Mouse (Mus musculus): ENCODE results near the gene Arsg. TPM values are rescaled to one million over a fixed set of nuclear protein-coding genes. Genes with fewer than 3 reads are reported as not detected.
"Not testable (repeated sequence)": the region's sequence is repeated elsewhere in the genome, so short reads cannot be mapped to it uniquely, and the experiment has no call there.

Gene Arsg
- polyA plus RNA-seq, 1 experiment: 5.1 TPM

DNA sequence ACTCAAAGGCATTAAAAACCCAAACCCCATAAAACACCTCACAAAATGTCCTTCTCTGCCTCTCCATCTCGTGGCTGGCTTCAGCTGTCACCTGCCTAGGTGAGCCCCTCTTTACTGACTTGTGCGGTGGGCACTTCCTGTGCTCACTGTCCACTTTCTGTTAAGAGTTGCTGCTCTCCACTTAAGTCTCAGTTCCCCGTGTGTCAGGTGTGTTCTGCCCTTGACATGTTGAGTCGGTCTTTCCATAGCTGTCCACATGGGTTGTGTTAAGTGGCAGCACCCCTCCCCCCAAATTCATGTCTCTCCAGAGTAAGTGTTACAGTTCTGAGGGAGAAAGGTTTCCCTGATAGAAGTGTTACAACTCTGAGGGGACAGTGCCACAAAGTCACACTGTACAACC is 18.7 kb downstream of the Arsg start:
- WGBS: 82% methylated on average over 4 of the region's 4 CpGs
- TF ChIP-seq POLR2A (IDR thresholded peaks at IDR 0.05; ENCODE audit: low read depth, low read length): no peak
- no peak for TF ChIP-seq CTCF (IDR thresholded peaks at IDR 0.05; ENCODE audit: extremely low read depth, insufficient read depth, insufficient read length, insufficient replicate concordance)
- Histone ChIP-seq H3K4me3 (ENCODE audit: extremely low read depth, insufficient read depth, insufficient read length) (no peak overlapping the region), H3K27ac (ENCODE audit: insufficient read depth, low read length) (no peak overlapping the region), H3K36me3 (ENCODE audit: control insufficient read depth, insufficient read depth, low read length) (no peaks in the 10 kb centered on the region), H3K27me3 (ENCODE audit: control insufficient read depth, insufficient read depth, low read length) (no peaks in the 10 kb centered on the region), H3K4me1 (ENCODE audit: control insufficient read depth, insufficient read depth, insufficient read length) (peaks cover 21% of the 10 kb centered on the region)
- DNase-seq (ENCODE audit: low read depth in 1 of 2, low spot score in 2 of 2): no peak

DNA sequence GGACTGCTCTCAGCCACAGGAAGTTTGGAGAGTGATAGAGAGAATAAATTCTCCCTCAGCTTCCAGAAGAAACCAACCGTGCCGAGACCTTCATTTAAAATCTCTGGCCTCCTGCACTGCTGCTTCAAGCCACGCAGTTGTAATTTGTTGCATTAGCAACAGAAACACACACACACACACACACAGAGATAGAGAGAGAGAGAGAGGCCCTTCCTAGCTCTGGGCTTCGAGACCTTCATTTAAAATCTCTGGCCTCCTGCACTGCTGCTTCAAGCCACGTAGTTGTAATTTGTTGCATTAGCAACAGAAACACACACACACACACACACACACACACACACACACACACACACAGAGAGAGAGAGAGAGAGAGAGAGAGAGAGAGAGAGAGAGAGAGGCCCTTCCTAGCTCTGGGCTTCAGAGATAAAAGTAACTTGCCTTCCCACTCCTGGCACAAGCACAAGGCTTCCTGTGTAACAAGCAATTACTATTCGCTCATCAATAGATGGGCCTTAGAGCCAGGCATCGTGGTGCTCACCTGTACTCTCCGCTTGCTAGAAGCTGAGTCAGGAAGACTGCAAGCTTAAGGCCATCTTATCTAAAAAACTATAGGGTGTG is 19.8 kb downstream of the Arsg start:
- H3K4me3 ChIP-seq (ENCODE audit: extremely low read depth, insufficient read depth, insufficient read length); H3K27me3 ChIP-seq (ENCODE audit: control insufficient read depth, insufficient read depth, low read length); H3K36me3 ChIP-seq (ENCODE audit: control insufficient read depth, insufficient read depth, low read length); DNase-seq (ENCODE audit: low read depth in 1 of 2, low spot score in 2 of 2); H3K27ac ChIP-seq (ENCODE audit: insufficient read depth, low read length): not testable (repeated sequence)
- H3K4me1 ChIP-seq (ENCODE audit: control insufficient read depth, insufficient read depth, insufficient read length): peaks cover 30% of the 10 kb centered on the region
- WGBS: 80% methylated on average over 8 of the region's 8 CpGs

DNA sequence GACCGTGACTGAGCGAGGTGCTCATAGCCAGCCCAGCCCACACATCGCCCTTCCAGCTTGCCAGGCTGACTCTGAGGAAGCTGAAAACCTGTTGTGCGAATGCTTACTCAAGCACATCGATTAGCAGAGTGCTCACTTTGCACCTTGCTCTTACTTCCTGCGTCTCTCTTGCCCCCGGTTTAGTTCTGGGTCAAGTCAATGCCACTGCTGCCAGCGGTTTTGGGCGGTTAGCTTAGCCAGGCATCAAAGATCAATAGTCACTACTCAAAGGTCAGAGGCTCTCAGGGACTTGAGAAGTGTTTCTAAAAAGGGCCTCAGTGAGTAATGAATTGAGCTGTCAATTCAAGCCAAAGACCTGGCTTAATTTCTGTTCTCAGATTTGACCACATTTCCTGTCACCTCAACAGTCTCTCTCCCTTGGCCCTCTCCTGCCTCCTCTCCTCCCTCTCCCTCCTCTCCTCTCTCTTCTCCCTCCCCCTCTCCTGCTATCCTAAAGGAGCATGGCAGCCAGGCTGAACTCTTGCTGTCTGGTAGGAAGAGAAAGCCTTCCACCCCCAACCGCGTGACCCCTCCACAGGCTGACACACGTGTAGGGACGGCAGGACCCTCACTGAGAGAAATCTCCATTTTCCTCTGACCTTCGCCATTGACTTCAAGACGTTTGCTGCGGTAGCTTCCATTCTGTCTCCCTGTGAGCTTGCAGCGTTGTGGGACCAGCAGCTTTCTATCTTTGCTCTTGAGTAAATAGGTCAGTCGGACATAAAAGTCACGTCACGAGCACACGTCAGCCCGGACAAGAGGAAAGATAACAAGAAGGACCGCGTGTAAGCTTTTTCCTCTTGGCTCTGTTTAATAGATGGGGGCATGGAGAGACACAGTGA is 22.0 kb downstream of the Arsg start:
- H3K27me3 ChIP-seq (ENCODE audit: control insufficient read depth, insufficient read depth, low read length): no peaks in the 10 kb centered on the region
- TF ChIP-seq POLR2A (IDR thresholded peaks at IDR 0.05; ENCODE audit: low read depth, low read length) (no peak), CTCF (IDR thresholded peaks at IDR 0.05; ENCODE audit: extremely low read depth, insufficient read depth, insufficient read length, insufficient replicate concordance) (no peak)
- DNase-seq (ENCODE audit: low read depth in 1 of 2, low spot score in 2 of 2): peak; percentile 52 to 59
- no peaks in the 10 kb centered on the region for H3K36me3 ChIP-seq (ENCODE audit: control insufficient read depth, insufficient read depth, low read length)
- H3K4me1 ChIP-seq (ENCODE audit: control insufficient read depth, insufficient read depth, insufficient read length): peaks cover 37% of the 10 kb centered on the region
- H3K27ac ChIP-seq (ENCODE audit: insufficient read depth, low read length): peak overlapping the region; percentile 93
- H3K4me3 ChIP-seq (ENCODE audit: extremely low read depth, insufficient read depth, insufficient read length): no peak overlapping the region
- 33% methylated on average over 24 of the region's 24 CpGs for whole genome bisulfite sequencing

DNA sequence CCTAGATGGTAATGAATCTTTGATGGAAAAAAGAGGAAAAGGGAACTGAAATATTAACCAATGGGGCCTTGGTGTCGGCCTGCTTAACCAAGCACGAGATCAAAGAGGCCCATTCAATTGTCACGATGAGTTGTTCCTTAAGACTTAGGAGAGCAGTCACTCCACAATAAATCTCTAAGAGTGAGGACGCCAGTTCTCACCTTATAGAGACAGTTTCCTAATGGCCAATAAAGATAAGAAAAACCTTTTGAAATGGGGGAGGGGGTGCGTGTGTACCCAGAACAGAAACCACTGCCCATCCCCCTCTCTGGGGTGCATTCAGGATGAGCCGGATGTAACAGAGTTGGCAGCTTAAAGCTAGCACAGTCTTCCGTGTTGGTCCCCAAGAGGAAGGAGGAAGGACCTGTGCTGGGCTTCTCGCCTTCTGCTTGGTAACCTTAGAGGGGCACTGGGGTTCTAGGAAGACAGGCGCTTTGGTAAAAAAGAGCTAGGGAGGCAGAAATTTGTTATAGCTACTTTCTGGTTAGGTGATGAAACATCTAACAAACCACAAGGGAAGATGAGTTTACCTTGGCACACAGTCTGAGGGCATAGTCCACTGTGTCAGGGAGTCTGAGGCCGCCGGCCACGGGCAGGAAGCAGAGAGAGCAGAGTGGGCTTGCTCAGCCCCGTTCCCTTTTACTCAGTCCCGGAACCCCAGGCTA is 22.7 kb downstream of the Arsg start:
- Histone ChIP-seq H3K27me3 (ENCODE audit: control insufficient read depth, insufficient read depth, low read length) (no peaks in the 10 kb centered on the region), H3K4me3 (ENCODE audit: extremely low read depth, insufficient read depth, insufficient read length) (peak overlapping the region; percentile 17; the same call in 1 of the 2 replicates), H3K36me3 (ENCODE audit: control insufficient read depth, insufficient read depth, low read length) (no peaks in the 10 kb centered on the region), H3K27ac (ENCODE audit: insufficient read depth, low read length) (peak overlapping the region; percentile 93), H3K4me1 (ENCODE audit: control insufficient read depth, insufficient read depth, insufficient read length) (peaks cover 37% of the 10 kb centered on the region)
- peak; percentile 46 to 54 for DNase-seq (ENCODE audit: low read depth in 1 of 2, low spot score in 2 of 2)
- TF ChIP-seq CTCF (IDR thresholded peaks at IDR 0.05; ENCODE audit: extremely low read depth, insufficient read depth, insufficient read length, insufficient replicate concordance) (no peak), POLR2A (IDR thresholded peaks at IDR 0.05; ENCODE audit: low read depth, low read length) (no peak)
- 5% methylated on average over 14 of the region's 14 CpGs for WGBS

DNA sequence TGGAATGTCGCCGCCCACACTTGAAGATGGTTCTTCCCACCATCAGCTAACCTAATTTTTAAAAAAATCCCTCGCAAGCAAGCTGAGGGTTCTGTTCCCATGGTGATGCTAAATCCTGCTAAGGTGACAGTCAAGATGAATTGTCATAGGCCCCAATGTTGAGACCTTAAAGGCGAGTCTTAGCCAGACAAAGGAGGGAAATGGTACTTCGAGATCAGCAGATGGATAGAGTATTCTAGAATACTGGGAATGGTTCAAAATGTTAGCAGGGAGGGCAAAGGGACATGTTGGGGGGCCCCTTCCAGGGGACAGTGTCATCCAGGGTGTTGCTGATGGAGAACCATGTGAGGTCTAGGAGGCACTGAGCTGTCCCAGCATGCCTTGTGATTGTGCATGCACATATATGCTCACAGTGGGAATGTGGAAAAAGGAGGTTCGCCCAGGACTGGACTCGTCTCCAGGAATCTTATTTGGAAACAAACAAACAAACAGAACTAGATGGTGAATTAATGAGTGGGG is 23.4 kb downstream of the Arsg start:
- H3K4me1 ChIP-seq (ENCODE audit: control insufficient read depth, insufficient read depth, insufficient read length): peaks cover 37% of the 10 kb centered on the region
- H3K4me3 ChIP-seq (ENCODE audit: extremely low read depth, insufficient read depth, insufficient read length): peak overlapping the region; percentile 17; the same call in 1 of the 2 replicates
- peak overlapping the region; percentile 93 for H3K27ac ChIP-seq (ENCODE audit: insufficient read depth, low read length)
- no peaks in the 10 kb centered on the region for H3K36me3 ChIP-seq (ENCODE audit: control insufficient read depth, insufficient read depth, low read length)
- WGBS: 47% methylated on average over 7 of the region's 7 CpGs
- no peaks in the 10 kb centered on the region for H3K27me3 ChIP-seq (ENCODE audit: control insufficient read depth, insufficient read depth, low read length)
- DNase-seq (ENCODE audit: low read depth in 1 of 2, low spot score in 2 of 2): no peak
- TF ChIP-seq CTCF (IDR thresholded peaks at IDR 0.05; ENCODE audit: extremely low read depth, insufficient read depth, insufficient read length, insufficient replicate concordance): no peak
- TF ChIP-seq POLR2A (IDR thresholded peaks at IDR 0.05; ENCODE audit: low read depth, low read length): no peak

DNA sequence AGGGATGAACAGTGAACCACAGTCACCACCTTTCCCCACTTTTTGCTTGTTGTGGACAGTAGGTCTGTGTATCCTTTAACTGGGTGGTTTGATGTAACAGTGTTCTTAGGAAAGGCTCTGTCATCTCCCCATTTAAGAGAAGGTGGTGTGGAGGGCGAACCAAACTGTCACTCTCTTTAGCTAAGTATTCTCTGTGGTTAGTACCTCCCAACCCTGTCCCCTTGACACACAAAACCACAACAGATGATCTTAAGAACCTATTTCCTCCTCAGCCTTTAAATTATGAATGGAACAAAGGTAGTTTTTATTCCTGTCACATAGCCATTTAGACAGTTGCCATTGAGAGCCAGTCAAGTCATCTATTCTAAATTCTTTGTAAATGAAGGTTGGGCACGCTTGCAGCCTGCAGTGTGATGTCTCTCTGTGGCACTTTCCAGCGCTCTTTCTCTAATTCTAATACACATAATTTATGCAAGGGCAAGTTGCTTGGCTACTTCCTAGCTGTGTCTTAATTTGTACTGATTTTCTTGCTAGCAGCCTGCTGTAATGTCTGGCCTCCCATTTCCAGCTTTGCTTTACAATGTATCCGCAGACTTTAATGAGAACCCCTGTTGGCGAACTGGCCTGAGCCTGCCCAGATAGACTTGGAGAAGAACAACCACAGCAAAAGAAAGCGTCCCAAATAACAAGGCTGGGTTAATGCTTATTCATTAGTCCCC is 24.0 kb downstream of the Arsg start:
- Histone ChIP-seq H3K4me3 (ENCODE audit: extremely low read depth, insufficient read depth, insufficient read length) (no peak overlapping the region), H3K4me1 (ENCODE audit: control insufficient read depth, insufficient read depth, insufficient read length) (peaks cover 37% of the 10 kb centered on the region), H3K27ac (ENCODE audit: insufficient read depth, low read length) (peak overlapping the region; percentile 93; the same call in 1 of the 2 replicates), H3K27me3 (ENCODE audit: control insufficient read depth, insufficient read depth, low read length) (no peaks in the 10 kb centered on the region), H3K36me3 (ENCODE audit: control insufficient read depth, insufficient read depth, low read length) (no peaks in the 10 kb centered on the region)
- WGBS: 42% methylated on average over 6 of the region's 6 CpGs
- no peak for DNase-seq (ENCODE audit: low read depth in 1 of 2, low spot score in 2 of 2)
- TF ChIP-seq CTCF (IDR thresholded peaks at IDR 0.05; ENCODE audit: extremely low read depth, insufficient read depth, insufficient read length, insufficient replicate concordance): no peak
- TF ChIP-seq POLR2A (IDR thresholded peaks at IDR 0.05; ENCODE audit: low read depth, low read length): no peak

Measured in spleen, adult 2 months (tissue).